Mouse (Mus musculus) frontal cortex, postnatal 36 days (tissue): ENCODE data around the gene Mcam.

Source experiments
- DNase-seq, 2 experiments: peaks; one replicate each; pipeline ENCODE4 v3.0.0; 2022; ENCODE audit warnings: low spot score in 2 of 2

The Mcam gene

DNA sequence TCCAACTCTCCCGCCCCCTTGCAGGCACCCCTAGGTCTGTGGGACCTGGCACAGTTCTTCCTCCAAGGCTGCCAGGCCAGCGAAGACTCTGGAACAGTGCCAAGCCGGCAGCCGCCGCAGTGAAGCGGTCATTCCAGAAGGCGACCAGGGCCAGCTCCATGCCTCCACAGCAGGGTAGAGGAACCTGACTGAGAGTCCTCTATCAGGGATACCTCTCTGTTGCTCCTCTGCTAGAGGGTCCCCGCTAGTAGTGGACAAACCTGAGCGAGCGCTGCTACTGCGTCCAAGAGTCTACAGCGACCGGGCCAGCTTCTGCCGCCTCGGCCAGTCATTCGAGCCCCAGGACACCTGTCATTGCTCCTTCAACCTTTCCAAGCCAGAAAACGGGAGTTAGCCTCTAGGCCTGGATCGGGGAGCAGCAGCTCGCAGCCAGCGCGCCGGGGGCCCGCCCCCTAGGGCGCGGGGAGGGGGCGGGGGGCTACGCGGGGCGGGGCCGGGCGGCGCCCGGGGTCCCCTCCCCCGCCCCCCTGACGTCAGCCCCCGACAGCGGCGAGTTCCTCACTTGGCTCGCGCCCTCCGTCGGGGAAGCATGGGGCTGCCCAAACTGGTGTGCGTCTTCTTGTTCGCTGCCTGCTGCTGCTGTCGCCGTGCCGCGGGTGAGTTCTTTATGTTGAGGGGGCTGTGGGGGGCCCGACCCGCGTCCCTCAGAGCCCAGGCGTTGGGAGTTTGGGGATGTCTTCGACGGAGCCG is at the start of gene Mcam:
TSS of gene Mcam (plus strand) at position 369 of the 750 bp plus-strand sequence.
- DNase-seq = peak in 1 of 2 experiments; percentile 43

DNA sequence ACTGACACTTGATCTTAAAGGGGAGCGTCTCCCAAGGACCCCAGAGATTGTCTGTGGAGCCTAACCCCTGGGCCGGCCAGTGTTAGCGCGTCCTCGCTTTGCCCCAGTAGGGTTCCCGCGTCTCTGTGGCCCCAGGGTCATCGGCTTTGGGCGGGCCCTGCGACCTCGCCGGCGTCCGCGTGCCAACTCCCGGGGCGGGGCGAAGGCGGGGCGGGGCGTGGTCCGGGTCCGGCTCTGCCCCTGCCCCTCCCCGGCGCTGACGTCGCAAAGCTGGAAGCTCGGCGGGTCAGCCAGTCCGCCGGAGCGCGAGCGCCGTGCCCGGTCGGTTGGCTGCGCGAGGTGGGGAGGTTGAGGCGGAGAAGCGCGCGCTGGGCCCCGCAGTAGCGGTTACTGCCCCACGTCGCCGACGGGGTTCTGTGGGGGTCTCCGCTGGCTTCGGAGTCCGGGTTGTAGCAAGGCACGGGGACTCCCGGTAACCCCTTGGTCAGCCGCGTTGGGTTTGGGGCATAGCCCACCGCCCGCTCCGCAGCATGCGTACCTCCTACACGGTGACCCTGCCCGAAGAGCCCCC is 49.5 kb upstream of the Mcam start:
- peak; percentile 90 to 92 for DNase-seq

DNA sequence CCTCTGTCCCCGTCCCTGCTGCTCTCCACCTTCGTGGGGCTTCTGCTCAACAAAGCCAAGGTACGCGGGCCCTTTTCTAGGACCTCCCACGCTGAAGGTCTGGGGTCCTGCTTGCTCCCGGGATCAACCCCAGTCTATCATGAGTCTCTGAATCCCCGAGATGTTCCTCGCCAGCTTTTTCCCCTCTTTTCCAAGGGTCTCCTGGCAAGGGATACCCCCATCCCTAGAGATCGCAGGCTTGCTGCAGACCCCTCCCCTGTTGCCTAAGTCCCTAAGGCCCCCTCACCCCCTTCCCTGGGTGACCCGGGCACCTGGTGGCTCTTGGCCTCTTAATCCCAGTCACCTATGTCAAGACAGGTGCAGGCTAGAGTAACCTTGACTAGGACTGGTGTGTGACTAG is 49.0 kb upstream of the Mcam start:
- DNase-seq = no peak

DNA sequence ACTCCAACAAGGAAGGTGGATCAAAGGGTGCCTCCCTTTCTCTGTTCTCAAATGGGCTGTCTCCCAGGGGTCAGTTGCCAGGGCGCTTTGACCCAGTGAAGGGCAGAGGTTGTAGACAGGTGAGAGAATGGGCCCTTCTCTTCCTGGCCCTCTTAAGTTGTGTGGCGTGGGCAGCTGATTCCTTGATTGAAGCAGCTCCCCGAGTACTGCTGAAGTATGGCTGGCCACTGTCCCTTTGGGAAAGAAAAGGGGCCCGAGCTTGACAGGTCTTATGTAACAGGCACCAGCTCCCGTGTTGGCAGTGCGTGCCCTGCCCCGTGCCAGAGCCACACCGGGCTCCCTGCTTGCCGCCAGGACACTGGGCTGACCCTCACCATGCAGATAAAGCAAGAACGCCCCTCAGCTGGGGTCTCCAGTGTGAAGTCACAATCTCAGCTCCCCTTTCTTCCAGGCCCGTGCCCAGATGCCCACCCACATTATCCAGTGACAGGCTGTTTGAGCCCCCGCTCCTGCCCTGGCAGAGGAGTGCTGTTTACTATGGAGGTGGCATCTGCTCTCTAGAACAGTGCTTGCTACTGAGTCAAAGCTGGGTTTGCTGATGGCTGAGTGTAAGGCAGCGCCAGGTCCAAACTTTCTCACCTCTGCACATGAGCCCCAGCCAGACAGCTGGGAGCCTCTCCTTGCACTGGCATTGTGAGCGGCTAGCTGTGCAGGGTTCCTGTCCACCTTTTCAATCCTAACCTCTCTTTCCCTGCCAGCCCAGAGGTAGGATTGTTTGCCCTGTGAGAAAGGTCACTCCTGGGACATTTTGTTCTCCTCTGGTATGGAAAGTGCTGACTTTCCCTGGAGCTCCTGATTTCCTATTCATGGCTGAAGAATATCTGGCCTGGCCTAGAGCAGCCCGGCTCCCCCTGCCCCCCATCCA is 48.3 kb upstream of the Mcam start:
- DNase-seq = peak; percentile 78 to 83

- no peak for DNase-seq
Measured at GRCm38 (mm10) chr9:44086960-44087359, 47.3 kb upstream of the Mcam start.

DNA sequence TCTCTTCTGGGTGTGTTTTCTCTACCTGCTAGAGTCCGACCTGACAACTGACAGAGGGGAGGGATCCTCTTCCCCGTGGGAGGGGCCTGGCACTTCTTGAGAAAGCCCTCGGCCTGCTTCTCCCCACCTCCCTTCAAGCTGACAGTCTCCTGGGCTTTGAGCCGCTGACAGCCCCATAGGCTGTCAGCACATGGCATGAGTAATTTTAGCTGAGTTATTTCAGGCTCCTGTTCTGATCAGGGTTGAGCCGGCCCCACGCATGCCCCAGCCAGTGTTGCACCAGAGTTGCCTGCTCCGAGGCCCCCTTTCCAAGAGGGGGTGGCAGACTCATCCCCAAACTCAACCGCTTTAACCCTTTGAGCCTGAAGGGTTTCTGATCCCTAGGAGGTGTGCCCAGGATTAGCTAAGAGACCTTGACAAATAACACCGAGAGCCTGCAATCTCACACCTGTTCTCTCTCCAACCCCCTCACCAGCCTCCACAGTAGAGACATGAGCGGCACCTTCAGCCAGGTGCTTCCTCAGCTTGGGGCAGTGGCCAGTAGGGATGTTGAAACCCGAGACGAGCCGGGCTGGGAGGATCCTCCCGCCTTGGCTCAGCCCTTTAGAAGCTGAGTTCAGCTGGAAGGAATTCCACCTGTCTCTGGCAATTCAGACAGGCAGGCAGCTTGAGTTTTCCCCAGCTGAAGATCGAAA is 46.4 kb upstream of the Mcam start:
- peak; percentile 58 to 77 for DNase-seq

DNA sequence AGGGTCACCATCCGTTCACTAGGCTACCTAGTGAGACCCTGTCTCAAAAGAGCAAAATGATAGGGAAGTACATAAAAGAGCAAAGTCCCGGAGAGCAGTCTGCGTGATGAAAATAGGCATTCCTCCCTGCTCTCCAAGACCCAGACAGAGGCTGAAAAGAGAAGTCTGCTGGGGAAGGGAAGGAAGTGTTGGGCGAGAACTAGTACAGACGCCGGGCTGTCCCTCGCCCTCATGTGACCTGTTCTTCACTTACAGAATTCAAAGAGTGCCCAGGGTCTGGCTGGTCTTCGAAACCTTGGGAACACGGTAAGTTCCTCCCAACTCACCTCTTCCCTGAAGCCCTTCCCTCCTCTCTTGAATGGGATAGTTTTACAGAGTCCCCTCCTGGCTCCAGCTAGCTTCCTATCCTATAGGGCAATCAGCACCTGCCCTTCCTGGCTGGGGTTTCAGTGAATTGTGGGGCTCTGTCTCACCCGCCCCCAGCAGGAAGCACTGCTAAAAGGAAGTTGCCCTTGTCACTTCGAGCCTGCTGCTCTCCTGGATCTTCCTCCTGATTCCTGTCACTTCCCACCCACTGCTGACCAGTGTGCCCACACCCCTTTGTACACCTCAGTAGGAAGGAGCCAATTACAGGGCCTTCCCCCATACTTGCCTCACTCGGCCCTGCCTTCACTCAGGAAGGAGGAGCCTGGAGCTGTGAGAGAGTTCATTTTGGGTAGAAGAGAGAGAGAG is 45.2 kb upstream of the Mcam start:
- DNase-seq = no peak

DNA sequence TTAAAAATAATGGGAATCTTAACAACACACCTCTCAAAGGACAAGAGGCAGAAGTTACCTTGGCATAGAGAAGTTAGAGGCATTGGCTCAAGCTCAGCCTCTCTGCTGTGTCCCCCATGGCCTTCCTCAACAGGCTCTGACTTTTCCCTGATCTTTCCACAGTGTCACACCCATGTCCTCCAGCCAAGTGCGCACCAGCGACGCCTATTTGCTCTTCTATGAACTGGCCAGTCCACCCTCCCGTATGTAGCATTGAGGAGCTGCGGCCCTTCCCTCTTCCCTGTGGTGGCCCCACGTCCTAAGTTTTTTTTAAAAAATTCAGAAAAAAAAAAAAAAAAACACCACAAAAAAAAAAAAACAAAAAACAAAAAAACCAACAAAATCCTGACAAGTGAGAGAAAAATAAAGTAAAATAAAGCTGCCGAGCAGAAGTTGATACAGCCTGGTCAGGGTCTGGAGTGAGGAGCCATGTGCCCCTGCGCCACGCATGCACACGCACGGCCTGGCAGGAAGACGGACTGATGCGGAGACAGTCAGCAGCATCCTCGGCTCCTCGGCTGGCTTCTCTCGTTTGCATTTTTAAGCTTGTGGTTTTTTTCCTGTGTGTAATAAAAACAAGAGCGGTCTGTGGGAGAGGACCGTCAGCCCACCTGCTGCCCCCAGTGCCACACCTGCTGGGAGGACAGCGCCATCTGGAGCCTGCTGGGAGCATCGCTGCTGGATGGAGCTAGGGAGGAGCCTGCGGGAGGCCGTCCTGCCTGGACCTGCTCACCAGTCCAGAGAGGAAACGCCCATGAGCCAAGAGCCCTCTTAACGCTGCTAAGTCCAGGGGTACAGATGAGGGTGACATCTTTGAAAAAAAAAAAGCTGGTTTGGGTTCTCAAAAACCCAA is 40.4 kb upstream of the Mcam start:
- peak; percentile 86 to 89 for DNase-seq

DNA sequence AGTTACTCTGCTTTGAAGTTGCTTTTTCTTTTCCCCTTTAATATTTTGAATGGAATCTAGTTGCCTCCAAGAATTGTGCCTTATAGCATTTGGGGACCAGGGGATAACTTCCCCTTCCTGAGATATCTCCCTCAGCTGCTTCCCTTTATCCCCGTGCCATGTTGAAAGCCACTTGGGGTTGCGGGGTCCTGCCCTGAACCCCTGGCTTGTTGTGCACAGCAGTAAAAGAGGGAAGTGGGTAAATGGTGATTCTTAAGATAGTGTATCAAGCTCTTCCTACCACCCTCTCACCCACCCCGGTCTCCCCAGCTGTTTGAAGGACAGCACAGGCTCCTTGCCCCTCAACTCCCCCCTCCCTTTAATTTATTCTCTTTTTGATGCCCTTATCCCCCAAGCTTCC is 39.5 kb upstream of the Mcam start:
- DNase-seq = no peak

DNA sequence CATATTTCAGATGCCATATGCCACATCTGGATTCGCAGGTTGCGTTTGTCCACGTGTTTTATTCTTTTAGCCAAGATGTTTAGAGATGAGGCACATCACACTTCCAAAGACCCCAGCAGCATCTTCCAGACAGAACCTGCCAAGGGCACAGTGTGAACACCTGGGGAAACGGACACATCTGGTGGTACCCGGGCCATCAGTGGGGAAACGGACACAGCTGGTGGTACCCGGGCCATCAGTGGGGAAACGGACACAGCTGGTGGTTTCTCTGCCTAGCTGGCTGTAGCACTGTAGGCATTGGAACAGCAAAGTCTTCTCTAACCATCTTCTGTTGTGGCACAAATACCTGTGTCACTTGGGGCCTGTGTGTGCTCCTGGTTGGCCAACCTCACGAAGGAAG is 38.5 kb upstream of the Mcam start:
- DNase-seq = no peak

GRCm38 (mm10) chr9:44096536-44096935 is 37.7 kb upstream of the Mcam start:
- DNase-seq = no peak

- no peak for DNase-seq
Measured at GRCm38 (mm10) chr9:44101490-44101889, 32.8 kb upstream of the Mcam start, which contains the start of gene Mfrp. Gene Mfrp, plus strand, starts transcription at chr9:44101729.

DNA sequence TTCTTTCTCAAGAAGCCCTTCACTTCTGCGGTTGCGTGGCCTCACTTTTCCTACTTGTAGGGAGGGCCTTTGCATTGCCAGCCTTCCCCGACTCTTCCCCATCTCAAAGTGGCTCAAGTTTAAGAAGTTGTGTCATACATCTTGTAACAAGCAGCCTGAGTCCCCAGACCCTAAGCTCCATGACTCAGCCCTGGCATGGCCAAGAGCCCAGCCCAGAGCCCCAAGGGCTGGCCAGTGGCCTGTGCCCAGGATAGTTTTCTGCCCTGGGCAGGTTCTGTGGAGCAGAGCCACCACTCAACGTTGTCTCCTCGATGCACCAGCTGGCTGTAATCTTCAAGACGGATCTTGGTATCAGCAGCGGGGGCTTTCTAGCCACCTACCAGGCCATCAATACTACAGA is 29.4 kb upstream of the Mcam start:
- DNase-seq = no peak

DNA sequence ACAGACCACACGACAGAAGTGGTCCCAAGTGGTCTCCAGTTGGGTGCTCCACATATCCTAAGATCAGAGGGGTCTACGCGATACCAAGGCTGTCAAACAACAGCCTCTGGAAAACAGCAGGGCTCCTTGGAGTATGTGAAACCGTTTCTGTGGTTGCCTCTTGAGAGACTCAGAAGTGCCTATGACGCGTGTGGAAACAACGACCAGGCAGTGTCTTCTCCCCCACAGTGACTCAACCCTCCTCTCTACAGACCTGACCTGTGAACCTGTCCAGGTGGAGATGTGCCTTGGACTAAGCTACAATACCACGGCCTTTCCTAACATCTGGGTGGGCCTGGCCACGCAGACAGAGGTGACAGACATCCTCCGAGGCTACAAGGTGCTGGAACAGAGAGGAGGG is 28.5 kb upstream of the Mcam start:
- no peak for DNase-seq

DNA sequence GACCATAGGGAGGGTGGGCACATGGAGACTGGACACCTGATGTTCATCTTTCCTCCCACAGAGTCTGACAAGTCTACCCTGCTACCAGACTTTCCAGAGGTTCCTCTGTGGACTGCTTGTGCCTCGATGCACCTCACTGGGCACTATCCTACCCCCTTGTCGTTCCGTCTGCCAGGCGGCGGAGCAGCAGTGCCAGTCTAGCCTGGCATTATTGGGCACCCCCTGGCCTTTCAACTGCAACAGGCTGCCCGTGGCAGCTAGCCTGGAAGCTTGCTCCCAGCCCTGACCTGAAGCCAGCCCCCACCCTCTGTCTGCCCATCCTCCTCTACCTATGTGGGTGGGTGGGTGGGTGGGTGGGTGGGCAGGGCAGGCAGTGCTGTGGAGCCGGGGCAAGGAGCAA is 28.1 kb upstream of the Mcam start:
- no peak for DNase-seq

DNA sequence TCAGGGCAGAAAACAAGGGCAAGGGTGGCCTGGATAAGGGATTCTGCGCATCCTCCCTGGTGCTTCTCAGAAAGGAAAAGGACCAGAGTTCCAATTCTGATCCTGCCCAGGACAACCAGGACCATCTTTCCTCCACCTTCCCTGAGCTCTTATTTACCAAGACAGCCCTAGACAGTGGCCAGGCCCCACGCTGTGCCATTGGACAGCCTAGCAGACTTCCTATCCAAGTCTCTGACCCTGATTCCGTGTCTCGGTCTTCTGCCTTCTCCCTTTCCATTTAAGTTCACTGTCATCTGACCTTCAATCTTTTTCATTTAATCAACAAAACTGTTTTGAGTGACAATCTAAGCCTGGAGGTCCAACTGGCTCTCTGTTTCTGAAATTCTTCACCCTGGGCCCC is 27.7 kb upstream of the Mcam start:
- no peak for DNase-seq

DNA sequence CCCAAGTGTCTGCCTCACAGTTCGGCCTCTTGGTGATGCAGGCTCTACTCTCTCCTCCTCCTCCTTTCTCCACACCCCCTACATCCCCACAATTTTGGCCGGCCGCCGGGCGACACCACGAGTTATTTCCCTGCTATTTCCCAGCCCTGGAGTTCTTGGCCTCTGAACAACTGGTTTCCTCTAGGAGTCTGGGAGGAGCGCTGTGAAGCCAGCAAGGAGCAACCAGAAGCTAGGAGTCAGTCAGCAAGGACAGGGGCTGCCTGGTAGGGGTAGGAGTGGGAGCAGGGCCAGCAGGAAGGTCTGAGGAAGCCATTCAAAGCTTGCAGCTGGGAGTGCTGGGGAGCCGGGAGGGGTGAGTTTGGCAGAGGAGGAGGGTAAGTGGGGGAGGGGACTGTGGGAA is 27.2 kb upstream of the Mcam start, which contains the start of gene C1qtnf5:
TSS of gene C1qtnf5 (plus strand) at position 136 of the 400 bp plus-strand sequence.
- DNase-seq = peak in 1 of 2 experiments; percentile 69

DNA sequence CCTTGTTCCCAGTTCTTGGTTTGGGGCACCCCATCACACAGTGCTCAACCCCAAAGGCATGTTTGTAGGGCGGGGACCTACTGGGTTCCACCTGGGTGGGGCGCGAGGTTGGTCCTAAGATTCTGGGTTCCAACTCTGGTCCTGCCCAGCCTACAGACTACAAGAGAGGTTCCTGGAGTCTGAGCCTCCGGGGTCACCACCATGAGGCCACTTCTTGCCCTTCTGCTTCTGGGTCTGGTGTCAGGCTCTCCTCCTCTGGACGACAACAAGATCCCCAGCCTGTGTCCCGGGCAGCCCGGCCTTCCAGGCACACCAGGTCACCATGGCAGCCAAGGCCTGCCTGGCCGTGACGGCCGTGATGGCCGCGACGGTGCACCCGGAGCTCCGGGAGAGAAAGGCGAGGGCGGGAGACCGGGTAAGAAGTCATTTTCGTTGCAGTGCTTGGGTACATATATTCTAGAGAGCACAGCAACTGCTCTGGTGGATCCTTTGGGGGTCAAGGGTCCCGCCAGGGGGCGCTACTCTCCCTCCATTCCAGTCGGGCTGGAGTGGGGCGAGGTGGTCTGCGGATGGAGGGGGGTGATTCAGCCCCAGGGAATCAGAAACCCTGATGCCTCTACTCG is 26.6 kb upstream of the Mcam start:
- DNase-seq = no peak

DNA sequence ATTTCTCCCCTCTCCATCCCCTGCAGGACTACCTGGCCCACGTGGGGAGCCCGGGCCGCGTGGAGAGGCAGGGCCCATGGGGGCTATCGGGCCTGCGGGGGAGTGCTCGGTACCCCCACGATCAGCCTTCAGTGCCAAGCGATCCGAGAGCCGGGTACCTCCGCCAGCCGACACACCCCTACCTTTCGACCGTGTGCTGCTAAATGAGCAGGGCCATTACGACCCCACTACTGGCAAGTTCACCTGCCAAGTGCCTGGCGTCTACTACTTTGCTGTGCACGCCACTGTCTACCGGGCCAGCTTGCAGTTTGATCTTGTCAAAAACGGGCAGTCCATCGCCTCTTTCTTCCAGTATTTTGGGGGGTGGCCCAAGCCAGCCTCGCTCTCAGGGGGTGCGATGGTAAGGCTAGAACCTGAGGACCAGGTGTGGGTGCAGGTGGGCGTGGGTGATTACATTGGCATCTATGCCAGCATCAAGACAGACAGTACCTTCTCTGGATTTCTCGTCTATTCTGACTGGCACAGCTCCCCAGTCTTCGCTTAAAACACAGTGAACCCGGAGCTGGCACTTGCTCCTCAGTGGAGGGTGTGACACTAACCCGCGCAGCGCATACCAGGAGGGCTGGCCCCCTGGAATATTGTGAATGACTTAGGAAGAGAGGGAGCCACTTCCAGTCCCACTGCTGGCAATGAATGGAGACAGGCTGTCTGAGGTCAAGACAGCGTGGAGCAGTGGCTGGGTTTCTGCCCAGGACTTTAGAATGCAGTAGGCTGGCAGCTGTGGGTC is 25.8 kb upstream of the Mcam start:
- DNase-seq = no peak
